Mouse (Mus musculus): Measurements from ENCODE around the gene Itpr1.

DNA sequence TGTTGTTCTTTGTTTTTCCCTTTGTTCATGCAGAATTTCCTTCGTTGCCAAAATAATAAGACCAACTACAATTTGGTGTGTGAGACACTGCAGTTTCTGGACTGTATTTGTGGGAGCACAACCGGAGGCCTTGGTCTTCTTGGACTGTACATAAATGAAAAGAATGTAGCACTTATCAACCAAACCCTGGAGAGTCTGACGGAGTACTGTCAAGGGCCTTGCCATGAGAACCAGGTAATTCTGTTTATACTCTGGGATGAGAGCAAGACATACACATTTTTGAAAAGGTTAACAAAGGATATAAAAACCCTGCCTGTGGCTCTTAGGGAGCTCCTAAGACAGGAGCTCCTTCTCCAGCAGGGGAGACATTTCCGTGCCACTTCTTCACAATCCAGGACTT, 268.3 kb downstream of the Itpr1 start:
- TF ChIP-seq POLR2AphosphoS5 (IDR thresholded peaks at IDR 0.05; ENCODE audit: insufficient replicate concordance, low read depth, low read length): no peak
- TF ChIP-seq CTCF (IDR thresholded peaks at IDR 0.05; ENCODE audit: low read depth, low read length): no peak
